Mouse (Mus musculus) forebrain, embryonic 14.5 days (tissue): ENCODE results near the gene Farp1. TPM values are rescaled to one million over a fixed set of nuclear protein-coding genes. Genes with fewer than 3 reads are reported as not detected.

Source experiments
- ATAC-seq: fragments of 200-750 bp; cut with Nextera tagmentation; 2 replicates; pipeline ENCODE4 v1.8.0; 2017; ENCODE audit warnings: mild to moderate bottlenecking, moderate library complexity
- DNase-seq: peaks from one replicate; pipeline ENCODE4 v3.0.0-alpha.2; 2015; ENCODE audit warnings: low spot score
- H3K27ac ChIP-seq: fragments of 300-500 bp; sonication (generic); 2 replicates; pipeline ENCODE4 v1.5.1; 2014; ENCODE audit warnings: low read depth, mild to moderate bottlenecking, control low read depth, low read length, moderate library complexity
- H3K27me3 ChIP-seq: fragments of 300-500 bp; sonication (generic); replicated peaks from 2 replicates; pipeline ENCODE4 v1.6.1; 2014; ENCODE audit warnings: low read length, control low read depth, mixed read lengths; ENCODE audit not compliant: control insufficient read depth, insufficient read depth
- H3K36me3 ChIP-seq: fragments of 300-500 bp; sonication (generic); 2 replicates; pipeline ENCODE4 v1.6.1; 2014; ENCODE audit warnings: low read length, control low read depth; ENCODE audit not compliant: control insufficient read depth, insufficient read depth
- H3K4me1 ChIP-seq: fragments of 300-500 bp; sonication (generic); 2 replicates; pipeline ENCODE4 v1.6.1; 2014; ENCODE audit warnings: antibody characterized with exemption, low read length, control low read depth; ENCODE audit not compliant: control insufficient read depth, insufficient read depth
- H3K4me2 ChIP-seq: fragments of 300-500 bp; sonication (generic); 2 replicates; pipeline ENCODE4 v1.6.1; 2014; ENCODE audit warnings: mild to moderate bottlenecking, control low read depth, low read length
- H3K4me3 ChIP-seq: fragments of 300-500 bp; sonication (generic); 2 replicates; pipeline ENCODE4 v1.5.1; 2014; ENCODE audit warnings: low read depth, low read length, control low read depth
- H3K9ac ChIP-seq: fragments of 300-500 bp; sonication (generic); 2 replicates; pipeline ENCODE4 v1.6.1; 2014; ENCODE audit warnings: mild to moderate bottlenecking, low read length, control low read depth, moderate library complexity
- H3K9me3 ChIP-seq: fragments of 300-500 bp; sonication (generic); replicated peaks from 2 replicates; pipeline ENCODE4 v1.6.1; 2016; ENCODE audit warnings: low read length, control low read depth, mixed read lengths; ENCODE audit not compliant: control insufficient read depth
- WGBS: fragments of 180-500 bp; shearing (Covaris S2); extraction: QIAGEN DNeasy Blood & Tissue Kit; methylation state at CpG from one replicate; pipeline ENCODE4 v1.1.7; 2014; 5-methylcytosine and 5-hydroxymethylcytosine counted together
- polyA plus RNA-seq: library from polyadenylated mRNA; unstranded; fragments of >200 nt; fragmentation: Nextera tagmentation; extraction: Ambion mirVana; gene quantifications from 2 replicates; pipeline ENCODE4 v1.2.1, GENCODE M21; 2014

Farp1 gene
- polyA plus RNA-seq, 1 experiment from 2014 or later: 17.4 TPM

GRCm38 (mm10) chr14:121092517-121092916, 57.5 kb downstream of the Farp1 start:
- no peak overlapping the region for H3K27ac ChIP-seq
- H3K4me3 ChIP-seq: no peak overlapping the region
- ATAC-seq: 0 out of 2 replicates have a peak, but pooled peaks have one; percentile 20
- no peaks in the 10 kb centered on the region for H3K27me3 ChIP-seq
- 56% methylated on average over 9 of the region's 9 CpGs for WGBS
- H3K9me3 ChIP-seq: peaks cover 9% of the 10 kb centered on the region; the same call in 1 of the 2 replicates
- H3K9ac ChIP-seq: no peak overlapping the region
- DNase-seq: no peak
- peaks cover 7% of the 10 kb centered on the region; the same call in 1 of the 2 replicates for H3K36me3 ChIP-seq
- no peaks in the 10 kb centered on the region for H3K4me1 ChIP-seq
- H3K4me2 ChIP-seq: no peak overlapping the region

GRCm38 (mm10) chr14:121093860-121094259, 58.9 kb downstream of the Farp1 start:
- no peak overlapping the region for H3K27ac ChIP-seq
- H3K9ac ChIP-seq: no peak overlapping the region
- H3K36me3 ChIP-seq: peaks cover 7% of the 10 kb centered on the region; the same call in 1 of the 2 replicates
- no peaks in the 10 kb centered on the region for H3K4me1 ChIP-seq
- ATAC-seq (no peak), DNase-seq (no peak)
- H3K4me3 ChIP-seq: no peak overlapping the region
- no peak overlapping the region for H3K4me2 ChIP-seq
- no peaks in the 10 kb centered on the region for H3K27me3 ChIP-seq
- WGBS: 90% methylated on average over 6 of the region's 6 CpGs
- H3K9me3 ChIP-seq: peaks cover 5% of the 10 kb centered on the region; the same call in 1 of the 2 replicates

- no peak for DNase-seq
These were observed 62.8 kb downstream of the Farp1 start for GRCm38 (mm10) chr14:121097640-121098435.

GRCm38 (mm10) chr14:121099120-121099519, 64.1 kb downstream of the Farp1 start:
- peaks cover 5% of the 10 kb centered on the region; the same call in 1 of the 2 replicates for H3K36me3 ChIP-seq
- H3K9ac ChIP-seq: no peak overlapping the region
- H3K4me3 ChIP-seq: no peak overlapping the region
- H3K4me2 ChIP-seq: no peak overlapping the region
- no peaks in the 10 kb centered on the region for H3K27me3 ChIP-seq
- H3K9me3 ChIP-seq: no peaks in the 10 kb centered on the region
- ATAC-seq: no peak
- no peak for DNase-seq
- 89% methylated on average over 8 of the region's 8 CpGs for WGBS
- no peaks in the 10 kb centered on the region for H3K4me1 ChIP-seq
- no peak overlapping the region for H3K27ac ChIP-seq

More at GRCm38 (mm10) chr14:121097640-121098435, 62.8 kb downstream of the Farp1 start:
- ATAC-seq: no peak
- H3K4me1 ChIP-seq: no peaks in the 10 kb centered on the region
- no peaks in the 10 kb centered on the region for H3K27me3 ChIP-seq
- no peaks in the 10 kb centered on the region for H3K9me3 ChIP-seq
- WGBS: 91% methylated on average over 12 of the region's 12 CpGs
- H3K4me2 ChIP-seq: no peak overlapping the region
- H3K27ac ChIP-seq: no peak overlapping the region
- no peak overlapping the region for H3K9ac ChIP-seq
- H3K4me3 ChIP-seq: no peak overlapping the region
- peaks cover 4% of the 10 kb centered on the region; the same call in 1 of the 2 replicates for H3K36me3 ChIP-seq

GRCm38 (mm10) chr14:121099876-121100275, 64.9 kb downstream of the Farp1 start:
- Histone ChIP-seq H3K4me1 (no peaks in the 10 kb centered on the region), H3K27ac (no peak overlapping the region)
- ATAC-seq: no peak

GRCm38 (mm10) chr14:121100829-121101228, 65.8 kb downstream of the Farp1 start:
- WGBS: 53% methylated on average over 2 of the region's 2 CpGs
- Histone ChIP-seq H3K9me3 (no peaks in the 10 kb centered on the region), H3K4me3 (no peak overlapping the region), H3K27me3 (no peaks in the 10 kb centered on the region), H3K4me1 (no peaks in the 10 kb centered on the region), H3K27ac (no peak overlapping the region), H3K9ac (no peak overlapping the region), H3K4me2 (no peak overlapping the region), H3K36me3 (peaks cover 5% of the 10 kb centered on the region; the same call in 1 of the 2 replicates)
- ATAC-seq: no peak
- no peak for DNase-seq

More at GRCm38 (mm10) chr14:121099876-121100275, 64.9 kb downstream of the Farp1 start:
- H3K4me2 ChIP-seq: no peak overlapping the region
- H3K9ac ChIP-seq: no peak overlapping the region
- no peaks in the 10 kb centered on the region for H3K27me3 ChIP-seq
- no peak overlapping the region for H3K4me3 ChIP-seq
- H3K36me3 ChIP-seq: peaks cover 5% of the 10 kb centered on the region; the same call in 1 of the 2 replicates
- WGBS: 75% methylated on average over 2 of the region's 2 CpGs
- H3K9me3 ChIP-seq: no peaks in the 10 kb centered on the region
- no peak for DNase-seq

GRCm38 (mm10) chr14:121101531-121101930, 66.5 kb downstream of the Farp1 start:
- ATAC-seq (no peak), DNase-seq (no peak)
- Histone ChIP-seq H3K27ac (no peak overlapping the region), H3K27me3 (no peaks in the 10 kb centered on the region), H3K4me2 (no peak overlapping the region), H3K36me3 (peaks cover 5% of the 10 kb centered on the region; the same call in 1 of the 2 replicates), H3K4me1 (no peaks in the 10 kb centered on the region), H3K9me3 (no peaks in the 10 kb centered on the region), H3K9ac (no peak overlapping the region), H3K4me3 (no peak overlapping the region)
- 90% methylated on average over 5 of the region's 5 CpGs for WGBS

GRCm38 (mm10) chr14:121102599-121102998, 67.6 kb downstream of the Farp1 start:
- Histone ChIP-seq H3K4me1 (no peaks in the 10 kb centered on the region; the same call in 1 of the 2 replicates), H3K27ac (no peak overlapping the region), H3K4me3 (no peak overlapping the region), H3K27me3 (no peaks in the 10 kb centered on the region), H3K36me3 (peaks cover 5% of the 10 kb centered on the region; the same call in 1 of the 2 replicates), H3K4me2 (no peak overlapping the region), H3K9me3 (no peaks in the 10 kb centered on the region), H3K9ac (no peak overlapping the region)
- 83% methylated on average over 5 of the region's 5 CpGs for WGBS
- DNase-seq (no peak), ATAC-seq (no peak)

GRCm38 (mm10) chr14:121103459-121103858, 68.5 kb downstream of the Farp1 start:
- Histone ChIP-seq H3K9ac (no peak overlapping the region), H3K4me3 (no peak overlapping the region), H3K9me3 (no peaks in the 10 kb centered on the region), H3K4me2 (no peak overlapping the region), H3K27ac (0 out of 2 replicates have a peak overlapping the region, but pooled peaks have one; percentile 23), H3K36me3 (peaks cover 5% of the 10 kb centered on the region; the same call in 1 of the 2 replicates), H3K4me1 (no peaks in the 10 kb centered on the region; the same call in none of the 2 replicates), H3K27me3 (no peaks in the 10 kb centered on the region)
- 63% methylated on average over 9 of the region's 9 CpGs for WGBS
- DNase-seq: peak; percentile 43
- peak; percentile 16; the same call in 1 of the 2 replicates for ATAC-seq
